Mouse (Mus musculus) heart, adult 2 months (tissue): ENCODE data around the gene Gnaq. TPM values are rescaled to one million over a fixed set of nuclear protein-coding genes. Genes with fewer than 3 reads are reported as not detected.
A peak's percentile ranks its signal among the peaks of the same experiment; 100 is the strongest.

Experiments
- DNase-seq, 2 experiments: peaks; one replicate each; pipeline ENCODE4 v3.0.0; 2021
- H3K27ac ChIP-seq: fragments of 200-600 bp; 2 replicates; pipeline ENCODE4 v1.8.1; 2022
- H3K27me3 ChIP-seq: fragments of 200-500 bp; 2 replicates; pipeline ENCODE4 v1.6.1; 2012; ENCODE audit warnings: mild to moderate bottlenecking, low read length, inconsistent platforms, mixed read lengths; ENCODE audit not compliant: control insufficient read depth, insufficient read depth
- H3K36me3 ChIP-seq: fragments of 200-500 bp; 2 replicates; pipeline ENCODE4 v1.6.1; 2012; ENCODE audit warnings: low read length, inconsistent platforms; ENCODE audit not compliant: control insufficient read depth, insufficient read depth
- H3K4me1 ChIP-seq: fragments of 200-500 bp; 2 replicates; pipeline ENCODE4 v1.6.1; 2011; ENCODE audit warnings: low read length; ENCODE audit not compliant: control insufficient read depth, insufficient read depth
- H3K4me3 ChIP-seq: fragments of 200-600 bp; 2 replicates; pipeline ENCODE4 v1.8.1; 2022
- H3K79me2 ChIP-seq: fragments of 200-500 bp; replicated peaks from 2 replicates; pipeline ENCODE4 v1.6.1; 2012; ENCODE audit warnings: mild to moderate bottlenecking, inconsistent platforms, low read length, moderate library complexity, mixed read lengths; ENCODE audit not compliant: control insufficient read depth, insufficient read depth
- H3K9ac ChIP-seq: fragments of 200-500 bp; 2 replicates; pipeline ENCODE4 v1.6.1; 2012; ENCODE audit warnings: low read depth, mild to moderate bottlenecking, control low read depth, inconsistent platforms, low read length, mixed read lengths
- CTCF ChIP-seq: fragments of 200-600 bp; IDR thresholded peaks from 2 replicates; pipeline ENCODE4 v1.8.1; 2022; ENCODE audit warnings: antibody characterized with exemption, mild to moderate bottlenecking, moderate library complexity
- EP300 ChIP-seq: fragments of 200-500 bp; IDR thresholded peaks from 2 replicates; pipeline ENCODE4 v1.6.1; 2011; ENCODE audit warnings: low read depth, low read length, control low read depth; ENCODE audit not compliant: insufficient read depth
- POLR2A ChIP-seq: fragments of 200-500 bp; IDR thresholded peaks from 2 replicates; pipeline ENCODE4 v1.6.1; 2011; ENCODE audit warnings: mild to moderate bottlenecking, low read depth, low read length, control low read depth; ENCODE audit not compliant: insufficient read depth
- WGBS: fragments of 180-500 bp; shearing (Covaris S2); methylation state at CpG from one replicate; pipeline ENCODE4 v1.1.7; 2018; 5-methylcytosine and 5-hydroxymethylcytosine counted together
- intact Hi-C: fragments of 180-260 bp; cut with DNase I; formaldehyde crosslinking; loops from one replicate; pipeline ENCODE4 v1.15.1; 2025
- microRNA-seq, 2 experiments: library from miRNA; unstranded; fragments of <30 nt; microRNA quantifications; one replicate each; pipeline ENCODE4 v1.2.0; 2021
- polyA plus RNA-seq: library from polyadenylated mRNA; depleted of rRNA; stranded (reverse); fragments of >200 nt; gene quantifications from 2 replicates; pipeline ENCODE4 v1.2.3, GENCODE M21; 2012; rRNA removed
- total RNA-seq, 2 experiments: library from RNA; stranded (reverse); gene quantifications; 2 replicates each; pipeline ENCODE4 v1.2.3; 2021

Gnaq gene
- total and polyA plus RNA-seq, 3 experiments: 8.4 to 23.4 (median 23.1) TPM

GRCm38 (mm10) chr19:16436335-16437169 is 303.9 kb downstream of the Gnaq start:
- no peaks in the 10 kb centered on the region for H3K79me2 ChIP-seq
- intact Hi-C loops: loop anchor here (10.0 kb wide), 1 partner anchor 82 kb away; no protein-coding TSS in a partner anchor
- DNase-seq: peak; percentile 13 to 33
- WGBS: 15% methylated on average over 61 of the region's 61 CpGs
- peak overlapping the region; percentile 43 for H3K4me3 ChIP-seq
- no peak for TF ChIP-seq CTCF
- TF ChIP-seq POLR2A: no peak
- TF ChIP-seq EP300: no peak
- H3K9ac ChIP-seq: 0 out of 2 replicates have a peak overlapping the region, but pooled peaks have one; percentile 26
- H3K4me1 ChIP-seq: 0 out of 2 replicates have a peak, but pooled peaks cover 2% of the 10 kb centered on the region
- H3K27me3 ChIP-seq: 0 out of 2 replicates have a peak, but pooled peaks cover 2% of the 10 kb centered on the region
- H3K27ac ChIP-seq: no peak overlapping the region
- no peaks in the 10 kb centered on the region for H3K36me3 ChIP-seq

Small RNA genes within 50 kb of the gene (microRNA-seq; reads per million reads assigned to microRNA genes)
- gene Mir496b: 0 reads per million in 2 experiments

Other genes with a start within 250 kb of the Gnaq start
- 1 to 10 TPM; 2.3 to 3.5 TPM for gene Psat1, start 185.5 kb upstream of the Gnaq start, total RNA-seq
- 2.4 and 2.8 TPM in 2 replicates for gene Psat1, start 185.5 kb upstream of the Gnaq start, polyA plus RNA-seq
- 1 to 10 TPM; 3.6 to 3.8 TPM for gene Cep78, start 147.8 kb upstream of the Gnaq start, total RNA-seq
- gene Cep78, start 147.8 kb upstream of the Gnaq start, polyA plus RNA-seq: 1.6 and 2.4 TPM in 2 replicates